Mouse (Mus musculus): Measurements from ENCODE around the gene Olfr1394.

GRCm38 (mm10) chr11:49187701-49188100, 33.5 kb downstream of the Olfr1394 start:
- TF ChIP-seq CTCF (IDR thresholded peaks at IDR 0.05; ENCODE audit: low read depth) (no peak), EP300 (IDR thresholded peaks at IDR 0.05; ENCODE audit: low read depth) (no peak)
